Mouse (Mus musculus): ENCODE results near the gene Impdh1. TPM values are rescaled to one million over a fixed set of nuclear protein-coding genes. Genes with fewer than 3 reads are reported as not detected.
A peak's percentile ranks its signal among the peaks of the same experiment; 100 is the strongest.

The Impdh1 gene
- polyA plus RNA-seq, 1 experiment from 2014 or later = 7.3 TPM

- Histone ChIP-seq H3K36me3 (replicated peaks; ENCODE audit: insufficient read depth, low read length) (no peaks in the 10 kb centered on the region), H3K27me3 (ENCODE audit: insufficient read depth, low read length) (0 out of 2 replicates have a peak, but pooled peaks cover 7% of the 10 kb centered on the region), H3K4me1 (ENCODE audit: insufficient read depth) (peaks cover 26% of the 10 kb centered on the region), H3K4me3 (ENCODE audit: low read depth, low read length) (peak overlapping the region; percentile 67), H3K9me3 (ENCODE audit: low read length) (no peaks in the 10 kb centered on the region), H3K27ac (ENCODE audit: low read depth) (no peak overlapping the region), H3K9ac (replicated peaks) (peak overlapping the region; percentile 71), H3K4me2 (ENCODE audit: low read depth, low read length) (peak overlapping the region; percentile 95)
- TF ChIP-seq CTCF (IDR thresholded peaks at IDR 0.05; ENCODE audit: low read depth) = no peak
- no peak for TF ChIP-seq EP300 (IDR thresholded peaks at IDR 0.05; ENCODE audit: low read depth)
- WGBS (ENCODE audit: insufficient replicate concordance) = 9% methylated on average over 9 of the region's 9 CpGs
- no peak for ATAC-seq
- no peak for DNase-seq
These were observed 983 bp downstream of the Impdh1 start for GRCm38 (mm10) chr6:29215181-29215580.

- no peaks in the 10 kb centered on the region for H3K9me3 ChIP-seq (ENCODE audit: low read length)
- no peak overlapping the region for H3K27ac ChIP-seq (ENCODE audit: low read depth)
- H3K4me1 ChIP-seq (ENCODE audit: insufficient read depth) = peaks cover 26% of the 10 kb centered on the region
- 35% methylated on average over 5 of the region's 5 CpGs for WGBS (ENCODE audit: insufficient replicate concordance)
- no peaks in the 10 kb centered on the region for H3K36me3 ChIP-seq (replicated peaks; ENCODE audit: insufficient read depth, low read length)
- no peak for DNase-seq
- H3K4me2 ChIP-seq (ENCODE audit: low read depth, low read length) = peak overlapping the region; percentile 95
- H3K9ac ChIP-seq (replicated peaks) = peak overlapping the region; percentile 71; the same call in 1 of the 2 replicates
- H3K27me3 ChIP-seq (ENCODE audit: insufficient read depth, low read length) = 0 out of 2 replicates have a peak, but pooled peaks cover 7% of the 10 kb centered on the region
- peak overlapping the region; percentile 67; the same call in 1 of the 2 replicates for H3K4me3 ChIP-seq (ENCODE audit: low read depth, low read length)
- no peak for ATAC-seq
- TF ChIP-seq CTCF (IDR thresholded peaks at IDR 0.05; ENCODE audit: low read depth) (no peak), EP300 (IDR thresholded peaks at IDR 0.05; ENCODE audit: low read depth) (no peak)
These were observed 1.4 kb downstream of the Impdh1 start for GRCm38 (mm10) chr6:29214776-29215175.

- peak; percentile 44 for DNase-seq
- no peak for TF ChIP-seq CTCF (IDR thresholded peaks at IDR 0.05; ENCODE audit: low read depth)
- no peak for TF ChIP-seq EP300 (IDR thresholded peaks at IDR 0.05; ENCODE audit: low read depth)
- H3K27me3 ChIP-seq (ENCODE audit: insufficient read depth, low read length) = 0 out of 2 replicates have a peak, but pooled peaks cover 7% of the 10 kb centered on the region
These were observed 1.9 kb downstream of the Impdh1 start for GRCm38 (mm10) chr6:29214245-29214644.

GRCm38 (mm10) chr6:29213436-29213835 is 2.7 kb downstream of the Impdh1 start:
- Histone ChIP-seq H3K36me3 (replicated peaks; ENCODE audit: insufficient read depth, low read length) (no peaks in the 10 kb centered on the region), H3K4me1 (ENCODE audit: insufficient read depth) (peaks cover 26% of the 10 kb centered on the region), H3K27ac (ENCODE audit: low read depth) (no peak overlapping the region), H3K4me2 (ENCODE audit: low read depth, low read length) (no peak overlapping the region), H3K4me3 (ENCODE audit: low read depth, low read length) (no peak overlapping the region), H3K9ac (replicated peaks) (no peak overlapping the region), H3K9me3 (ENCODE audit: low read length) (no peaks in the 10 kb centered on the region), H3K27me3 (ENCODE audit: insufficient read depth, low read length) (0 out of 2 replicates have a peak, but pooled peaks cover 7% of the 10 kb centered on the region)
- WGBS (ENCODE audit: insufficient replicate concordance) = 62% methylated on average over 5 of the region's 5 CpGs
- ATAC-seq = no peak
- no peak for DNase-seq
- TF ChIP-seq EP300 (IDR thresholded peaks at IDR 0.05; ENCODE audit: low read depth) = no peak
- no peak for TF ChIP-seq CTCF (IDR thresholded peaks at IDR 0.05; ENCODE audit: low read depth)

More at GRCm38 (mm10) chr6:29214245-29214644, 1.9 kb downstream of the Impdh1 start:
- no peak overlapping the region for H3K4me2 ChIP-seq (ENCODE audit: low read depth, low read length)
- 16% methylated on average over 1 of the region's 1 CpGs for WGBS (ENCODE audit: insufficient replicate concordance)
- H3K27ac ChIP-seq (ENCODE audit: low read depth) = no peak overlapping the region
- peaks cover 26% of the 10 kb centered on the region for H3K4me1 ChIP-seq (ENCODE audit: insufficient read depth)
- no peaks in the 10 kb centered on the region for H3K36me3 ChIP-seq (replicated peaks; ENCODE audit: insufficient read depth, low read length)
- H3K9me3 ChIP-seq (ENCODE audit: low read length) = no peaks in the 10 kb centered on the region
- H3K9ac ChIP-seq (replicated peaks) = no peak overlapping the region; the same call in 1 of the 2 replicates
- ATAC-seq = no peak
- H3K4me3 ChIP-seq (ENCODE audit: low read depth, low read length) = no peak overlapping the region

GRCm38 (mm10) chr6:29211806-29212492 is 4.2 kb downstream of the Impdh1 start:
- WGBS (ENCODE audit: insufficient replicate concordance) = 4% methylated on average over 55 of the region's 66 CpGs
- Histone ChIP-seq H3K4me2 (ENCODE audit: low read depth, low read length) (peak overlapping the region; percentile 81), H3K4me1 (ENCODE audit: insufficient read depth) (peaks cover 26% of the 10 kb centered on the region), H3K27ac (ENCODE audit: low read depth) (peak overlapping the region; percentile 55), H3K4me3 (ENCODE audit: low read depth, low read length) (peak overlapping the region; percentile 59), H3K36me3 (replicated peaks; ENCODE audit: insufficient read depth, low read length) (no peaks in the 10 kb centered on the region), H3K9me3 (ENCODE audit: low read length) (no peaks in the 10 kb centered on the region), H3K27me3 (ENCODE audit: insufficient read depth, low read length) (0 out of 2 replicates have a peak, but pooled peaks cover 7% of the 10 kb centered on the region), H3K9ac (replicated peaks) (peak overlapping the region; percentile 45)
- peak; percentile 21; the same call in 1 of the 2 replicates for TF ChIP-seq CTCF (IDR thresholded peaks at IDR 0.05; ENCODE audit: low read depth)
- TF ChIP-seq EP300 (IDR thresholded peaks at IDR 0.05; ENCODE audit: low read depth) = no peak
- ATAC-seq (peak; percentile 79), DNase-seq (peak; percentile 81)

GRCm38 (mm10) chr6:29211146-29211545 is 5.0 kb downstream of the Impdh1 start:
- WGBS (ENCODE audit: insufficient replicate concordance) = 17% methylated on average over 7 of the region's 7 CpGs
- Histone ChIP-seq H3K9ac (replicated peaks) (peak overlapping the region; percentile 45), H3K36me3 (replicated peaks; ENCODE audit: insufficient read depth, low read length) (peaks cover 5% of the 10 kb centered on the region; the same call in 1 of the 2 replicates), H3K9me3 (ENCODE audit: low read length) (no peaks in the 10 kb centered on the region), H3K4me3 (ENCODE audit: low read depth, low read length) (peak overlapping the region; percentile 59), H3K27me3 (ENCODE audit: insufficient read depth, low read length) (0 out of 2 replicates have a peak, but pooled peaks cover 7% of the 10 kb centered on the region), H3K4me1 (ENCODE audit: insufficient read depth) (peaks cover 23% of the 10 kb centered on the region), H3K27ac (ENCODE audit: low read depth) (no peak overlapping the region), H3K4me2 (ENCODE audit: low read depth, low read length) (peak overlapping the region; percentile 81)
- no peak for TF ChIP-seq CTCF (IDR thresholded peaks at IDR 0.05; ENCODE audit: low read depth)
- no peak for TF ChIP-seq EP300 (IDR thresholded peaks at IDR 0.05; ENCODE audit: low read depth)
- DNase-seq (no peak), ATAC-seq (no peak)
